Mouse (Mus musculus): ENCODE results near the gene Nisch. TPM values are rescaled to one million over a fixed set of nuclear protein-coding genes. Genes with fewer than 3 reads are reported as not detected.
A peak's percentile ranks its signal among the peaks of the same experiment; 100 is the strongest.

Nisch gene
- total RNA-seq (2021): 100 to 1,000 TPM; 433 to 449 TPM
- long read RNA-seq, experiment 1, full-length matches to known transcripts: 115 of 370 reads
- long read RNA-seq, experiment 1, partial matches to known transcripts: 105 of 370 reads
- long read RNA-seq, experiment 1, other reads (novel, unspliced or antisense): 150 of 370 reads
- long read RNA-seq, experiment 2, full-length matches to known transcripts: 133 of 627 reads
- long read RNA-seq, experiment 2, partial matches to known transcripts: 113 of 627 reads
- long read RNA-seq, experiment 2, other reads (novel, unspliced or antisense): 381 of 627 reads

GRCm38 (mm10) chr14:31216846-31217245 is at the start of gene Nisch:
Nisch (minus strand) TSS chr14:31216946.
- no peak for DNase-seq (ENCODE audit: low spot score in 2 of 2)

- DNase-seq (ENCODE audit: low spot score in 2 of 2): no peak
These were observed 44.2 kb upstream of the Nisch start for GRCm38 (mm10) chr14:31260932-31261331.

- DNase-seq (ENCODE audit: low spot score in 2 of 2): no peak
These were observed 43.6 kb upstream of the Nisch start for GRCm38 (mm10) chr14:31260374-31260773.

- DNase-seq (ENCODE audit: low spot score in 2 of 2): no peak
These were observed 41.8 kb upstream of the Nisch start for GRCm38 (mm10) chr14:31258476-31259050.

- no peak for DNase-seq (ENCODE audit: low spot score in 2 of 2)
These were observed 35.3 kb upstream of the Nisch start for GRCm38 (mm10) chr14:31252091-31252490.

GRCm38 (mm10) chr14:31251626-31252025 is 34.9 kb upstream of the Nisch start:
- DNase-seq (ENCODE audit: low spot score in 2 of 2): no peak

GRCm38 (mm10) chr14:31251084-31251604 is 34.4 kb upstream of the Nisch start, which contains the start of the genes Phf7 and Bap1:
Phf7 (minus strand) TSS chr14:31251317.
Bap1 (plus strand) TSS chr14:31251450.
- peak; percentile 95 to 97 for DNase-seq (ENCODE audit: low spot score in 2 of 2)

- DNase-seq (ENCODE audit: low spot score in 2 of 2): no peak
These were observed 33.7 kb upstream of the Nisch start for GRCm38 (mm10) chr14:31250222-31251083.

GRCm38 (mm10) chr14:31248396-31248795 is 31.6 kb upstream of the Nisch start:
- no peak for DNase-seq (ENCODE audit: low spot score in 2 of 2)

GRCm38 (mm10) chr14:31245946-31246345 is 29.2 kb upstream of the Nisch start:
- DNase-seq (ENCODE audit: low spot score in 2 of 2): no peak

GRCm38 (mm10) chr14:31244777-31245176 is 28.0 kb upstream of the Nisch start:
- no peak for DNase-seq (ENCODE audit: low spot score in 2 of 2)

GRCm38 (mm10) chr14:31240528-31240927 is 23.8 kb upstream of the Nisch start:
- no peak for DNase-seq (ENCODE audit: low spot score in 2 of 2)

GRCm38 (mm10) chr14:31237101-31237882 is 20.5 kb upstream of the Nisch start:
- DNase-seq (ENCODE audit: low spot score in 2 of 2): no peak

- DNase-seq (ENCODE audit: low spot score in 2 of 2): peak; percentile 83 to 89
These were observed 17.3 kb upstream of the Nisch start for GRCm38 (mm10) chr14:31233996-31234591.

- DNase-seq (ENCODE audit: low spot score in 2 of 2): no peak
These were observed 16.6 kb upstream of the Nisch start for GRCm38 (mm10) chr14:31233070-31233995.

- no peak for DNase-seq (ENCODE audit: low spot score in 2 of 2)
These were observed 15.8 kb upstream of the Nisch start for GRCm38 (mm10) chr14:31232404-31233069.

- DNase-seq (ENCODE audit: low spot score in 2 of 2): no peak
These were observed 13.7 kb upstream of the Nisch start for GRCm38 (mm10) chr14:31230442-31230841.

GRCm38 (mm10) chr14:31228234-31228633 is 11.5 kb upstream of the Nisch start:
- no peak for DNase-seq (ENCODE audit: low spot score in 2 of 2)

- peak; percentile 43 to 62 for DNase-seq (ENCODE audit: low spot score in 2 of 2)
These were observed 10.2 kb upstream of the Nisch start for GRCm38 (mm10) chr14:31226978-31227377.

All from layer of hippocampus, postnatal 14 days (tissue).